Mouse (Mus musculus) stomach, postnatal 0 days (tissue): ENCODE data around the gene Mtrex. TPM values are rescaled to one million over a fixed set of nuclear protein-coding genes. Genes with fewer than 3 reads are reported as not detected.
A peak's percentile ranks its signal among the peaks of the same experiment; 100 is the strongest.

Experiments
- ATAC-seq: fragments of 200-750 bp; cut with Nextera tagmentation; 2 replicates; pipeline ENCODE4 v1.8.0; 2017; ENCODE audit not compliant: low FRiP score, low TSS enrichment
- DNase-seq: peaks from one replicate; pipeline ENCODE4 v3.0.0-alpha.2; 2016; ENCODE audit warnings: low spot score
- H3K27ac ChIP-seq: fragments of 300-500 bp; sonication (generic); replicated peaks from 2 replicates; pipeline ENCODE4 v1.5.1; 2014; ENCODE audit warnings: mild to moderate bottlenecking, control low read depth
- H3K27me3 ChIP-seq: fragments of 300-500 bp; sonication (generic); 2 replicates; pipeline ENCODE4 v1.6.1; 2014; ENCODE audit warnings: low read length; ENCODE audit not compliant: control insufficient read depth, insufficient read depth
- H3K36me3 ChIP-seq: fragments of 300-500 bp; sonication (generic); 2 replicates; pipeline ENCODE4 v1.6.1; 2014; ENCODE audit warnings: low read length, mixed read lengths; ENCODE audit not compliant: control insufficient read depth, insufficient read depth
- H3K4me1 ChIP-seq: fragments of 300-500 bp; sonication (generic); replicated peaks from 2 replicates; pipeline ENCODE4 v1.6.1; 2014; ENCODE audit warnings: antibody characterized with exemption; ENCODE audit not compliant: control insufficient read depth, insufficient read depth
- H3K4me2 ChIP-seq: fragments of 300-500 bp; sonication (generic); replicated peaks from 2 replicates; pipeline ENCODE4 v1.6.1; 2014; ENCODE audit warnings: low read depth, mild to moderate bottlenecking, control low read depth, moderate library complexity
- H3K4me3 ChIP-seq: fragments of 300-500 bp; sonication (generic); 2 replicates; pipeline ENCODE4 v1.5.1; 2014; ENCODE audit warnings: low read depth, low read length, control low read depth
- H3K9ac ChIP-seq: fragments of 300-500 bp; sonication (generic); 2 replicates; pipeline ENCODE4 v1.6.1; 2014; ENCODE audit warnings: mild to moderate bottlenecking, low read length, control low read depth, mixed read lengths
- H3K9me3 ChIP-seq: fragments of 300-500 bp; sonication (generic); 2 replicates; pipeline ENCODE4 v1.6.1; 2016; ENCODE audit warnings: low read length; ENCODE audit not compliant: control insufficient read depth
- CTCF ChIP-seq: IDR thresholded peaks from 2 replicates; pipeline ENCODE4 v1.5.1; 2016; ENCODE audit warnings: antibody characterized with exemption, low read depth, mild to moderate bottlenecking, moderate library complexity
- EP300 ChIP-seq: optimal IDR thresholded peaks from 2 replicates; pipeline ENCODE3; 2016; ENCODE audit warnings: antibody characterized with exemption
- WGBS: fragments of 180-500 bp; shearing (Covaris S2); extraction: QIAGEN DNeasy Blood & Tissue Kit; methylation state at CpG from one replicate; pipeline ENCODE4 v1.1.7; 2014; 5-methylcytosine and 5-hydroxymethylcytosine counted together
- polyA plus RNA-seq: library from polyadenylated mRNA; unstranded; fragments of >200 nt; fragmentation: Nextera tagmentation; extraction: Ambion mirVana; gene quantifications from 2 replicates; pipeline ENCODE4 v1.2.1, GENCODE M21; 2015

Gene Mtrex
- polyA plus RNA-seq, 1 experiment from 2014 or later, result 21.5 TPM

- ATAC-seq, result peak; percentile 67
- H3K4me3 ChIP-seq, result no peak overlapping the region
- H3K9ac ChIP-seq, result no peak overlapping the region
- peak; percentile 47 for DNase-seq
- no peaks in the 10 kb centered on the region for H3K9me3 ChIP-seq
- TF ChIP-seq CTCF, result no peak
- no peak for TF ChIP-seq EP300
- H3K27me3 ChIP-seq, result no peaks in the 10 kb centered on the region
- H3K27ac ChIP-seq, result no peak overlapping the region
- WGBS, result 57% methylated on average over 2 of the region's 2 CpGs
- H3K36me3 ChIP-seq, result 0 out of 2 replicates have a peak, but pooled peaks cover 2% of the 10 kb centered on the region
- H3K4me2 ChIP-seq, result no peak overlapping the region
- H3K4me1 ChIP-seq, result no peaks in the 10 kb centered on the region
These were observed 97.6 kb downstream of the Mtrex start for GRCm38 (mm10) chr13:112829619-112830018.

DNA sequence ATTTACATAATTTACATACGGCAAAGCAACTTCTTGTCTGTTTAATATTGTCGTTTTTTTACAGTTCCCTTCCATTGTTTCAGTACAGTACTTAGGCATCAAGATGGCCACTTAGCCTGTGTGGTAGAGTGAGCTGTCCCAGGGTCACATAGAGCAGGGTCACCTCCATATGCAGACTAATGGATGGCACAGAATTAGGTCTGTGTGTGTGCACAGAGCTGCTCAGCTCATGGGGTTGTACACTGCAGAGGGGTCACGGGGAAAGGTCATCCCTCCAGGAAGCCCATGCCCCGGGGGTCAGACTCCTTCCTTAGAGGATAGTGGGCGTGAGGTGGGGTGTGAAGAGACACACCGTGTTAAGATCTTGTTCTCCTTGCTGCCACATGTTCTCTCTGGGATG is 101.7 kb downstream of the Mtrex start:
- no peak overlapping the region for H3K27ac ChIP-seq
- no peaks in the 10 kb centered on the region for H3K4me1 ChIP-seq
- DNase-seq (no peak), ATAC-seq (no peak)
- H3K36me3 ChIP-seq, result 0 out of 2 replicates have a peak, but pooled peaks cover 2% of the 10 kb centered on the region
- H3K4me3 ChIP-seq, result no peak overlapping the region
- H3K4me2 ChIP-seq, result no peak overlapping the region
- 66% methylated on average over 6 of the region's 6 CpGs for WGBS
- no peak for TF ChIP-seq CTCF
- TF ChIP-seq EP300, result no peak
- no peaks in the 10 kb centered on the region for H3K27me3 ChIP-seq
- H3K9ac ChIP-seq, result no peak overlapping the region
- no peaks in the 10 kb centered on the region for H3K9me3 ChIP-seq

DNA sequence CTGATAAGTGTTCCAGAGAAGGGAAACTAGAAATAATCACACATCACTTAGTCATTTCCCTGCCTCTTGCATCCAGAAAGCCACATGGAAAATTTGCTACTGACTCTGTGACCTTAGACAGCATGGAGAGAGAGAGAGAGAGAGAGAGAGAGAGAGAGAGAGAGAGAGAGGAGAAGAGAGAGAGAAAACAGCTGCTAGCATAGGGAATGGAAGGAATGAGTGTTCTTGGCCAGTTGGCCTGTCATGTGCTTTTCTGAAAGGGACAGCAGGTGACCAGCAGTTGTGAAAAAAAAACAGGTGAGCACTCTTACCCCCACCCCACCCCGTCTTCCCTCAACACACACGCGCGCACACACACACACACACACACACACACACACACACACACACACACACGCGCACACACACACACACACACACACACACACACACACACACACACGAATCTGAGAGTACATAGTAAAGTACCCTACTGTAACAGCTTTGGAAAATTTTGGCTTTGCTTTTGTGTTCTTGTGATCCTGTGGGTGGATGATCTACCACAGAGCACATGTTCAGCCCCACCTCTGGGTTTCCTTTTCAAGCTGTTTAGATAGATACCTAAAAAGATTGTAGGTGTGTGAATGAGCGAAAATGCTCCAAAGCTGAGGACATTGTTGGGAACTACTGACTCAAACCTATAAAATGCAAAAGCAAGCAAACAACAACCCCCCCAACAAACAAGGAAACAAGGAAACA is 103.1 kb downstream of the Mtrex start:
- Histone ChIP-seq H3K4me3 (no peak overlapping the region), H3K27me3 (no peaks in the 10 kb centered on the region), H3K27ac (no peak overlapping the region), H3K36me3 (0 out of 2 replicates have a peak, but pooled peaks cover 2% of the 10 kb centered on the region), H3K4me2 (no peak overlapping the region), H3K9ac (no peak overlapping the region), H3K9me3 (no peaks in the 10 kb centered on the region), H3K4me1 (no peaks in the 10 kb centered on the region)
- DNase-seq (no peak), ATAC-seq (no peak)
- 54% methylated on average over 8 of the region's 8 CpGs for WGBS
- TF ChIP-seq CTCF (no peak), EP300 (no peak)

DNA sequence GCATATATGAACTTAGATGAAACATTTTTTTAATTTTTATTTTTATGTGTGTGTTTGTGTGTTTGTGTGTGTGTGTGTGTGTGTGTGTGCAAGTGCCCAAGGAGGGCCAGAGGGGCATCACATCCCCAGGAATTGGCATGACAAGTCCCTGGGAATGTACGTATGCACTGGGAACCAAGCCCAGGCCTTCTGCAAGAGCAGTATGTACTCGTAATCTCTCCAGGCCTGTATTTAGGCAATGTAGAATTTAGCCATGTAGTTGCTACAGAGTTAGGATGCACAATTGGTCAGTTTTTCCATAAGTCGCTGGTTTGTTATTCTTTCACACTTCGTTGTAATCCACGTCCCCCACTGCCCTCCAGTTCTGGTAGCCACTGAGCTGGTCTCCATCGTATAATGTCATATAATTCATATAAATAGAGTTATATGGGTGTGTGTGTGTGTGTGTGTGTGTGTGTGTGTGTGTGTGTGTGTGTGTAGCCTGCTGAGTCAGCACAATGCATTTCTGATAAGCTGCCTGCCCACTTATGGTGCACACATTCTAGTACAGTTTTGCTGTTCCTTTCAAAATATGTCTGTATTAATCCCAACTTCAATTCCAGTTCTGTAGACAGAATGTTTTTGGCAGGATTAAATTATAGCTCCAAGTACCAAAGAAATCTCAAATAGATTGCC is 103.8 kb downstream of the Mtrex start:
- ATAC-seq (no peak), DNase-seq (no peak)
- no peak overlapping the region for H3K4me2 ChIP-seq
- no peaks in the 10 kb centered on the region for H3K4me1 ChIP-seq
- TF ChIP-seq EP300, result no peak
- no peak for TF ChIP-seq CTCF
- H3K9me3 ChIP-seq, result no peaks in the 10 kb centered on the region
- no peak overlapping the region for H3K4me3 ChIP-seq
- no peaks in the 10 kb centered on the region for H3K27me3 ChIP-seq
- no peak overlapping the region for H3K9ac ChIP-seq
- no peak overlapping the region for H3K27ac ChIP-seq
- 0 out of 2 replicates have a peak, but pooled peaks cover 2% of the 10 kb centered on the region for H3K36me3 ChIP-seq
- 60% methylated on average over 6 of the region's 6 CpGs for WGBS

- 0 out of 2 replicates have a peak, but pooled peaks have one; percentile 49 for ATAC-seq
- TF ChIP-seq CTCF (no peak), EP300 (no peak)
- no peak for DNase-seq
These were observed 104.8 kb downstream of the Mtrex start for GRCm38 (mm10) chr13:112822413-112822812.

GRCm38 (mm10) chr13:112818125-112818524 is 109.1 kb downstream of the Mtrex start:
- no peak for ATAC-seq
- no peak overlapping the region for H3K4me3 ChIP-seq
- H3K27ac ChIP-seq, result no peak overlapping the region
- no peaks in the 10 kb centered on the region for H3K27me3 ChIP-seq
- no peaks in the 10 kb centered on the region for H3K4me1 ChIP-seq
- no peak for DNase-seq
- 46% methylated on average over 3 of the region's 3 CpGs for WGBS
- H3K4me2 ChIP-seq, result no peak overlapping the region
- H3K36me3 ChIP-seq, result 0 out of 2 replicates have a peak, but pooled peaks cover 2% of the 10 kb centered on the region
- TF ChIP-seq CTCF, result no peak
- no peak for TF ChIP-seq EP300
- no peaks in the 10 kb centered on the region for H3K9me3 ChIP-seq
- no peak overlapping the region for H3K9ac ChIP-seq

More at GRCm38 (mm10) chr13:112822413-112822812, 104.8 kb downstream of the Mtrex start:
- Histone ChIP-seq H3K36me3 (0 out of 2 replicates have a peak, but pooled peaks cover 2% of the 10 kb centered on the region), H3K27ac (no peak overlapping the region), H3K4me1 (no peaks in the 10 kb centered on the region), H3K9me3 (no peaks in the 10 kb centered on the region), H3K4me2 (no peak overlapping the region), H3K27me3 (no peaks in the 10 kb centered on the region), H3K9ac (no peak overlapping the region), H3K4me3 (no peak overlapping the region)
- whole genome bisulfite sequencing, result 58% methylated on average over 3 of the region's 3 CpGs

Other genes with a start within 250 kb of the Mtrex start
- gene Plpp1, start 126.6 kb downstream of the Mtrex start, polyA plus RNA-seq, result 126 and 137 TPM in 2 replicates
- 11.3 and 13.0 TPM in 2 replicates for gene Dhx29, start 56 bp upstream of the Mtrex start, polyA plus RNA-seq
- 0.21 and 0.41 TPM in 2 replicates for gene Ccno, start 60.4 kb upstream of the Mtrex start, polyA plus RNA-seq
- 0.11 and 0.17 TPM in 2 replicates for gene Mcidas, start 66.4 kb upstream of the Mtrex start, polyA plus RNA-seq
- not detected in 2 replicates for gene Cdc20b, start 107.7 kb upstream of the Mtrex start, polyA plus RNA-seq
- 96.8 and 104 TPM in 2 replicates for gene Gpx8, start 119.0 kb upstream of the Mtrex start, polyA plus RNA-seq
- 0.33 and 0.71 TPM in 2 replicates for gene Gzma, start 173.6 kb upstream of the Mtrex start, polyA plus RNA-seq